Mouse (Mus musculus) kidney, postnatal 0 days (tissue): ENCODE measurements around the gene Syne1. TPM values are rescaled to one million over a fixed set of nuclear protein-coding genes. Genes with fewer than 3 reads are reported as not detected.
A peak's percentile ranks its signal among the peaks of the same experiment; 100 is the strongest.

ENCODE experiments used
- ATAC-seq: fragments of 200-750 bp; cut with Nextera tagmentation; replicated peaks from 2 replicates; pipeline ENCODE4 v1.8.0; 2017; ENCODE audit warnings: low read depth, moderate number of reproducible peaks, moderate TSS enrichment, moderate library complexity; ENCODE audit not compliant: low FRiP score
- DNase-seq: peaks from one replicate; pipeline ENCODE4 v3.0.0-alpha.2; 2016; ENCODE audit warnings: low spot score
- H3K27ac ChIP-seq: fragments of 300-500 bp; sonication (generic); 2 replicates; pipeline ENCODE4 v1.5.1; 2014; ENCODE audit warnings: mild to moderate bottlenecking
- H3K27me3 ChIP-seq: fragments of 300-500 bp; sonication (generic); 2 replicates; pipeline ENCODE4 v1.6.1; 2014; ENCODE audit warnings: low read length, mixed read lengths; ENCODE audit not compliant: insufficient read depth
- H3K36me3 ChIP-seq: fragments of 300-500 bp; sonication (generic); 2 replicates; pipeline ENCODE4 v1.6.1; 2014; ENCODE audit warnings: low read length, mixed read lengths; ENCODE audit not compliant: insufficient read depth
- H3K4me1 ChIP-seq: fragments of 300-500 bp; sonication (generic); replicated peaks from 2 replicates; pipeline ENCODE4 v1.6.1; 2014; ENCODE audit warnings: antibody characterized with exemption, low read length, mixed read lengths; ENCODE audit not compliant: insufficient read depth
- H3K4me2 ChIP-seq: fragments of 300-500 bp; sonication (generic); 2 replicates; pipeline ENCODE4 v1.6.1; 2014; ENCODE audit warnings: mild to moderate bottlenecking, low read length, moderate library complexity, mixed read lengths
- H3K4me3 ChIP-seq: fragments of 300-500 bp; sonication (generic); replicated peaks from 2 replicates; pipeline ENCODE4 v1.5.1; 2014; ENCODE audit warnings: low read depth, low read length
- H3K9ac ChIP-seq: fragments of 300-500 bp; sonication (generic); 2 replicates; pipeline ENCODE4 v1.6.1; 2014; ENCODE audit warnings: low read depth, low read length
- H3K9me3 ChIP-seq: fragments of 300-500 bp; sonication (generic); replicated peaks from 2 replicates; pipeline ENCODE4 v1.6.1; 2016; ENCODE audit warnings: low read length, inconsistent platforms, mixed read lengths
- CTCF ChIP-seq: IDR thresholded peaks from 2 replicates; pipeline ENCODE4 v1.5.1; 2016; ENCODE audit warnings: antibody characterized with exemption, low read depth, mild to moderate bottlenecking, moderate library complexity
- WGBS: fragments of 180-500 bp; shearing (Covaris S2); extraction: QIAGEN DNeasy Blood & Tissue Kit; methylation state at CpG from one replicate; pipeline ENCODE4 v1.1.7; 2014; 5-methylcytosine and 5-hydroxymethylcytosine counted together
- polyA plus RNA-seq: library from polyadenylated mRNA; unstranded; fragments of >200 nt; fragmentation: Nextera tagmentation; extraction: Ambion mirVana; gene quantifications from 2 replicates; pipeline ENCODE4 v1.2.1, GENCODE M21; 2015

Gene Syne1
- polyA plus RNA-seq, 1 experiment from 2014 or later, result 5.2 TPM

DNA sequence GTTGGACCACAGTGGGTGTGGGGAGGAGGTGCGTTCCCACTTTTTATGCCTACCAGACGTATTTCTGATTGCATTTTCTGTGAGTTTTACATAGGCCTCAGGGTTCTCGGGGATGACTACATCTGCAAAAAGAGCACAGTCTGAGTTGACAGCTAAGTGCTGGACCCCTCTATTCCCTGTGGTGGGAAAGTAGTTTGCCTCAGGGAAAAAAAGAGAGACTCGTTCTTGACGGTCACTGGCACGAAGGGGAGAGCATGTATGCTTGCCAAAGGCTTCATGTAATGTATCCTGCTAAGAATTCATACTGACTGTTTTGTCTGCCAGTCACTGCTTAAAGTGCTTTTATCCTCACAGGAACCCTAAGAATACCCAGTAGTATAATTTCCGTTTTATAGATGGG lies 506.1 kb downstream of the Syne1 start:
- 83% methylated on average over 7 of the region's 7 CpGs for WGBS
- H3K4me3 ChIP-seq, result no peak overlapping the region
- H3K4me2 ChIP-seq, result no peak overlapping the region
- DNase-seq, result no peak
- no peaks in the 10 kb centered on the region for H3K4me1 ChIP-seq
- H3K27me3 ChIP-seq, result no peaks in the 10 kb centered on the region
- H3K36me3 ChIP-seq, result 0 out of 2 replicates have a peak, but pooled peaks cover 3% of the 10 kb centered on the region
- no peak for ATAC-seq
- H3K9me3 ChIP-seq, result no peaks in the 10 kb centered on the region
- no peak overlapping the region for H3K27ac ChIP-seq
- TF ChIP-seq CTCF, result no peak
- no peak overlapping the region for H3K9ac ChIP-seq

DNA sequence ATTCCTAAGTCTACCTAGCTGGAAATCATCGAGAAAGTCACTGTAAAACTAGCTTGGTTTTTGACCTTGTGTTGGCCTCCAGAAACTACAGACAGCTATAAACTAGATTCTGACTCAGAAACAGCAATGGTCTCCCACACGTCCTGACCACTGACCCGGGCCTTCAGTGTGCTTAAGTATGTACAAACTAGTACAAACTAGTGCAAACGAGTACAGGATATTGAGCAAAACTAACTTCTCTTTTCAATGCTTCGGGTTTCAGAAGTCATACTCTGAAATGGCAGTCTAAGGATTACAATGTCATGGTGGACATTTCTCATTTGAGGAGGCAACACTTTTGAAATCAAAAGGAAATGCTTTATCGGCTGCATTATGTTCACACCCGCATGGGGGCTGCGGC lies 506.8 kb downstream of the Syne1 start:
- ATAC-seq, result no peak
- no peaks in the 10 kb centered on the region for H3K4me1 ChIP-seq
- WGBS, result 64% methylated on average over 8 of the region's 8 CpGs

DNA sequence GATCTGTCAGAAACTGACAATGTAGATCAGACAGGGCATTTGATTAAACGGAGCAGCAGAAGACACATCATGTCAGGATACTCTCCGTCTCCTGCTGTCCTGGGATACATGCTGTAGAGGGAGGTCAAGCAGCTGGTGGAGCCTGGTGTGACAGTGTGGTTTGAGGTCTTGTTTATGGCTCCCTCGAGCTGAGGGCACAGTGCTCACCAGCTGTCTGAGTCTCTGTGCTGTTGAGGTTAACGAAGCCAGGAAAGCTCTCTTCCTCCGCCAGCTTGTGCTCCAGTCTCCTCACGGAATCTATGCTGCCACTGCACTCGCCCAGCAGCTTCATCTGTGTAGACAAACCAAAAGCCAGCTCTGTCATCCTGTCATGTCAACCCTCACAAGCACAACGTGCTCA lies 510.0 kb downstream of the Syne1 start:
- Histone ChIP-seq H3K9ac (no peak overlapping the region), H3K4me1 (no peaks in the 10 kb centered on the region), H3K9me3 (no peaks in the 10 kb centered on the region), H3K36me3 (0 out of 2 replicates have a peak, but pooled peaks cover 12% of the 10 kb centered on the region), H3K4me2 (no peak overlapping the region), H3K27ac (no peak overlapping the region), H3K27me3 (no peaks in the 10 kb centered on the region), H3K4me3 (no peak overlapping the region)
- WGBS, result 45% methylated on average over 8 of the region's 8 CpGs
- ATAC-seq (no peak), DNase-seq (peak; percentile 21)
- TF ChIP-seq CTCF, result no peak

More for the DNA sequence above, 506.8 kb downstream of the Syne1 start:
- no peak overlapping the region for H3K4me2 ChIP-seq
- 0 out of 2 replicates have a peak overlapping the region, but pooled peaks have one; percentile 25 for H3K27ac ChIP-seq
- H3K27me3 ChIP-seq, result no peaks in the 10 kb centered on the region
- no peaks in the 10 kb centered on the region for H3K9me3 ChIP-seq
- no peak overlapping the region for H3K9ac ChIP-seq
- no peak for DNase-seq
- 0 out of 2 replicates have a peak, but pooled peaks cover 5% of the 10 kb centered on the region for H3K36me3 ChIP-seq
- H3K4me3 ChIP-seq, result no peak overlapping the region
- no peak for TF ChIP-seq CTCF

DNA sequence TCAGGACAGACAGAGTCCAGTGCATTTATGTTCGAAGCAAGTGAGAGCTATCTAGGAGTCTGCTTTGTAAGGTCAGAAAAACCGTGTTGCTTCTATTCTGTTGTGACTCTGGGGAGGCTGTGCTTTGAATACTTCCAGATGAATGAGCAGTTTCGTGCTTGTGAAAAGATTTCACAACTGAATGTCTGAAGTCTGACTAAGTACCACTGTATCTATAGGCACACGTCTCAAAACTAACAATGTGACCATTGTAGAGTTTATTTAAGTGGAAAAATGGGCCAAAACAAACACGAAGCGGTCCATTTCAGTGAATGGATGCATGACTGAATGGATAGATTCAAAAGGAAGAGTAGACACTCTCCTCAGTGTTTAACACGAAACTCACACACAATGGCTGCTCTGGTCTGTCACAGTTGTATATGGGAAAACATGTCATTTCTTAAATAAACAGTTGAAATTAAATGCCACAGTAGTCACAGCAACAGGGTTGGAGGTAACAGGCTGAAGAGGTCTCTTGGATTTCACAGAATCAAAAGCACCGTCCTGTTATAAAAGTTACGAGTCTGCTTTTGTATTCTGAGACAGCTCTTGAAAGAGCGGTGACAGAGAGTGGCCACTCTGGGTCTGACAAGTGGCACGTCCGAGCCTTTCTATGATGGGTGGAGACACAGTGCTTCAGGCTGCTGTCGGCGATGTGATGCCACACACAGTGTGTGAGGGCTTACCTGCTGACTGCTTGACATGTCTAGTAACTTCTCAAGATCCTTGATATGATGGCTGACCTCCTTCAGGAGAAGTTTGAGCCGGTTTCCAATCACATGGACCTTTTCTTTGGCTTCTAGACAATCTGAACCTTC lies 518.9 kb downstream of the Syne1 start:
- no peaks in the 10 kb centered on the region for H3K4me1 ChIP-seq
- H3K27ac ChIP-seq, result no peak overlapping the region
- no peak for ATAC-seq
- WGBS, result 89% methylated on average over 15 of the region's 15 CpGs
- H3K36me3 ChIP-seq, result no peaks in the 10 kb centered on the region
- no peak overlapping the region for H3K4me3 ChIP-seq
- TF ChIP-seq CTCF, result no peak
- H3K9me3 ChIP-seq, result no peaks in the 10 kb centered on the region
- H3K9ac ChIP-seq, result no peak overlapping the region
- H3K27me3 ChIP-seq, result no peaks in the 10 kb centered on the region
- DNase-seq, result no peak
- no peak overlapping the region for H3K4me2 ChIP-seq

DNA sequence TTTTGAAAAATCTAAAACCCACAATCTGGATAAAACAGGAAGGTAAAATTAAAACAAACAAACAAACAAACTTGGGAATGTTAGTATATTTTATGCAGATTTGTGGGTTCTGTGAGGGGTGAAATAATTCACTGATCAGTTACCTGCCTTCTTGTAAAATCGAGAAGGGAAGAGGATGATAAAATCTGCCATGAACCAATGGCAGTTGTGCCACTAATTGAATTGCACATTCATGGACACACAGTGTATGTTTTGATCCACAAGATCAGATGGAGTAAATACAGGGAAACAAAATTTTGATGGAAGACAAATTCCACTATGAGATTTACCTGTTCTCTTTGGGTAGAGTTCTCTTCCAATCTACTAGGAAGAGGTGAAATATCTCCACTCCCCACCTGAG lies 521.4 kb downstream of the Syne1 start:
- H3K9ac ChIP-seq, result no peak overlapping the region
- no peaks in the 10 kb centered on the region for H3K36me3 ChIP-seq
- 88% methylated on average over 1 of the region's 1 CpGs for WGBS
- no peaks in the 10 kb centered on the region for H3K9me3 ChIP-seq
- H3K4me1 ChIP-seq, result no peaks in the 10 kb centered on the region
- no peak for TF ChIP-seq CTCF
- ATAC-seq (no peak), DNase-seq (no peak)
- H3K4me3 ChIP-seq, result no peak overlapping the region
- no peaks in the 10 kb centered on the region for H3K27me3 ChIP-seq
- H3K4me2 ChIP-seq, result no peak overlapping the region
- H3K27ac ChIP-seq, result no peak overlapping the region

DNA sequence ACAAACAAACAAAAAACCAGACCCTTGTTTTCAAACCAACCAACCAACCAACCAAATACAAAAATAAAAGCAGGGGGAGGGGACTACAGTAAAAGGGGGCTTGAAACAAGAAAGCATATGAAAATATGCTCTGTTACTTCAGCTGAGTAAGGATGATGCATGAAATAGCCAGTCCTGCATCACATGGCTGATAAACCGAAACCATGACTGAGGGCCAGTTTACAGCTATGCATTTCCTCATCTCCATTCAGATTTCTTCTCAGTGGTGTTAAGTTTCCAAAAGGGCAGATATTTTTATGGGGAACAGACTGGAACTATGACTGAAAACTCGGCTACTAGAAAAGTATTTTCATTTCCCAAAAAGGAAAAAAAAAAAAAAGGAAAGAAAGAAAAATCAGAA lies 522.1 kb downstream of the Syne1 start:
- Histone ChIP-seq H3K4me3 (no peak overlapping the region), H3K4me1 (no peaks in the 10 kb centered on the region), H3K27me3 (no peaks in the 10 kb centered on the region), H3K9ac (no peak overlapping the region), H3K36me3 (no peaks in the 10 kb centered on the region), H3K4me2 (no peak overlapping the region), H3K27ac (no peak overlapping the region), H3K9me3 (no peaks in the 10 kb centered on the region)
- DNase-seq (no peak), ATAC-seq (no peak)
- TF ChIP-seq CTCF, result no peak
- WGBS, result 51% methylated on average over 2 of the region's 2 CpGs
